Mouse (Mus musculus): ENCODE measurements at regions not wholly inside any gene's neighbourhood (a gene's known extent, or its start where the extent isn't known, plus 50 kb on each side); places are given as distances from the start of the nearest gene placed in this dataset.

- no peak for DNase-seq
Observed at GRCm38 (mm10) chr4:135036764-135037163, 83.7 kb upstream of the Runx3 start.

DNA sequence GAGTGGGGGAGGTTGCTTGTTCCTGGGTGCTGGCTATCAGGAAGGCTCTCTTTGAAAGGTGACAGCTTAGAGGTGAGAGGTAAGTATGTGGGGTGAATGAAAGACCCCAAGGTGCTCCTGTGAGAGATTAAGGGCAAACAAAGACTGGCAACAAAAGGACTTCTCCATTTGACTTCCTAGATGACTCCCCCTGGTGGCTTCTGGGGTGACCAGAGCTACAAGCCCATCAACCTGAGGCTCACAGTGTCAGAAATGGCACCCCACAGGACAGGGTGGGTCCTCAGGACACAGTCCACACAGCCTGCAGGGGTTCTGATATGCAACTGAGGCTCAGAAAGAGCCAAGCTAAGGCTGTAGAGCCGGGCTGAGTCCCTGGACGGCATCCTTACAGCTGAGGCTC is 81.2 kb upstream of the Runx3 start:
- no peak for DNase-seq

GRCm38 (mm10) chr4:135041921-135042320 is 78.5 kb upstream of the Runx3 start:
- no peak for DNase-seq

DNA sequence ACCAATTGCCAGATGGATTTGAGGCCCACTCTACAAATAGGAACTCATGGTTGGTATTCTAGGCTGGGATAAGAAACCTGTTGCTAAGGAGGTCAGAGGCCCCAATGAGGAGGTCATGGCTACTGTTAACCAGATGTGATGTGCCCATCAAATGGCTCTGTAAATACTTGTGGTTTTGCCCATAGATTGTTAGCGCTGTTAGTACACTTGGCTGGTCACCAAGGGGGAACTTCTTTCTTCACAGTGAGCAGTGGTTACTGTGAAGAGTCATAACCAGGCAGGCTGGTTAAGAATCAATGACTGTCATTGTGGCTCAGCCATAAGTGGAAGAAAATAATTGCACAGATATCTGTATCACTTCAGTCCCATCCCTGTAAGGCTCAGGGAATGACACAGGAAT is 78.0 kb upstream of the Runx3 start:
- no peak for DNase-seq

- DNase-seq: no peak
Observed at GRCm38 (mm10) chr4:135045054-135045453, 75.4 kb upstream of the Runx3 start.

- DNase-seq: no peak
Observed at GRCm38 (mm10) chr4:135046619-135047018, 73.8 kb upstream of the Runx3 start.

DNA sequence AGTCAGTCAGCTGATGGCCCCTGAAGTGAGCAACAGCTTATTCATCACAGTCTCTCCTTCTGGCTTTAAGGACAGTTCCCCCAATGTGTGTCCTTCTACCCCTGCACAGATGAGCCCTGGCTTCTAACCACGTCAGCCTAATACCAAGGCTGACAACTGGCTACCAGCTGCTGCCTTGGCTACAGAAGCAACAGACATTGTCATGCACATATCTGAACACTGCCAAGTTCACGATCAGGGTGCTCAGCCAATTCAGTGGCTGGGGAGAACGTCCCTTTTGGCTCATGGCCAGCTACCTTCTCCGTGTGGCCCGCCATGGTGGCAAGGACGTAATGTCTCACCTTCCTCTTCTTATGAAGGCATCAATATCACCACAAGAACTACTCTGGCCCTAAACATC is 73.2 kb upstream of the Runx3 start:
- no peak for DNase-seq

DNA sequence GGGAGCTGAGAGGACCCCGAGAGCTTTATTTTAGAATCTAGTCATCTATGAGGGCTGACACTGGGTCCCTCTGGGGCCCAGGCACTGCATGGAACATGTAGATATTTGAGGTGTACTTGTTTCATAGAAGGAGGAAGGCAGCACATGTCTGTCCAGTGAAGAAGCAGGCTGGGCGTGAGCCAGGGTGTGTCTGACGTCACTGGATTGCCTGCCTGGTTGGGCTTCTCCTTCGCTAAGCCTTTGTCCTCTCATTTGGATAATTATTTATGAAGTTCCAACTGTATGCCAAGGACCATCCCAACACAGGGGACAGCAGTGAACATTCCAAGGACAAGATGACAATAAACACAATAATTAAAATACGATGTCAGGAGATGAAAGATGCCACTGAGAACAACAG is 72.7 kb upstream of the Runx3 start:
- DNase-seq: peak; percentile 71

- no peak for DNase-seq
Observed at GRCm38 (mm10) chr4:135049924-135050323, 70.5 kb upstream of the Runx3 start.

DNA sequence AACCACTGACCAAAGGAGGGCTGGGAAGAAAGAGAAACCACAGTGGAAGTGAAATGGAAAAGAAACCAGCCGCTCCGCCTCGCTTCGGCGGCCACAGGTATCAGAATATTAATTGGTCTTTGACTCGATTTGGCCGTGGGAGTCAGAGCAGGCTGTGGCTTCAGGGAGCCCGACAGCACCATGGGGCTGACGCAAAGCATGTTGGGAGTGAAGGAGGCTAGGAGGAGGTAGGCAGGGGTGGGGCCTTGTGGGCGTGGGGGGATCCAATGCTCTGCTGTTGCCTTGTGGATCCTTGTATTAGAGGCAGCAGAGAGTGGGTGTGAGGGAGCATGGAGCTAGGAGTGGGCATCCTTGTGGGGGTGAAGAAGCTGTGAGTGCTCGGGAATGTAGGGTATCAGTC is 69.0 kb upstream of the Runx3 start:
- DNase-seq: no peak

DNA sequence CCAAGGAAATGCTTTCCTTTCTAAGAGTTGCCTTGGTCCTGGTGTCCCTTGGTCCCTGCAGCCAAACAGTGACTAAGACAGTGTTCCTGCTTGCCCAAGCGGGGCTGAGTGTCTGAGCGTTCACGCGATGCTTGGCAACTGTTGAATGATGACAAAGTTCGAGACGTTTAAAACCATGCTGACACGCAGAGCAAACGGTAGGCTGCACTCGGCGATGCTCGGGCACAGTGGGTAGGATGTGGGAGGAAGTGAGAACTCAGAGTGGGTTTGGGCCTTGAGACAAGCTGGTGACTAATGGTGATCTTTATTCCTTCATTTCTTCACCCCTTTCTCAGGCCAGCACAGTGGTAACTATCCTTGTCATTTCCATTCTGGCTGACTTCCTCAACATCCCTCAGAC is 66.9 kb upstream of the Runx3 start:
- no peak for DNase-seq

GRCm38 (mm10) chr4:135054353-135054752 is 66.1 kb upstream of the Runx3 start:
- no peak for DNase-seq

DNA sequence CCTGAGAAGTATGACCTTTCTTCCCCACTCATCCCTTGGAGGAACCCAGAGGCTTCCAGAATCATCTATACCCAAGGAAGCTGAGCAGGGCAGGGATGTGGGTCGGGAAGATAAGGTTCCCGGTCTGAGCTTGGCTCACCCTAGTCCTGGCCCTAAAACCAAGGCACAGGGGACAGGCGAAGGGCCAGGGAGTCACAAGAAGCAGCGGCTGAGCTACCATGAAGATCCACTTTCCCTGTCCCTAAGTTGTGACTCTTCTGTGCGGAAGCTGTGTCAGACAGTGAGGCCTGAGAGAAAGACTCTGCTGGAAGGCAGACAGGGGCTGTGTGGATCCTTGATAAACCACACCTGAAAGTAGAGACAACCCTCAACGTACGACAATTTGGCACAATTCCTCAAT is 64.1 kb upstream of the Runx3 start:
- no peak for DNase-seq

DNA sequence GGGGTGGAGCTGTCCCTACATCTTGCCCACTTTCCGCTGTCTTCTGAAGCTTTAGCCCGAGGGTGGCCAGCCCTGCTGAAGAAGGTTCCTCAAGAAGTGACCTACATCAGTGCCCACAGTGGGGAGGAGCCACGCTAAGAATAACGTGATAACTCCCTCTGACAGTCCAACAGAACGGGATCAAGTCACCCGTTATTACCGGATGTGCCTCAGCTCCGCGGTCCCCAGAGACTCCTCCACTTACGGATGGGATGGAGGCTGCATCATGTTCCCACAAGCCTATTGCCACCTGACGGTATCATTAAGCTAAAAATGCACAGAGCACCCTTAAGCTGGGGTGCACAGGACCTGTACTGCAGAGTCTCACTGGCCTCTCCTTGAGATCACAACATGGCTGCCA is 63.2 kb upstream of the Runx3 start:
- no peak for DNase-seq

GRCm38 (mm10) chr4:135058895-135059294 is 61.6 kb upstream of the Runx3 start:
- no peak for DNase-seq

- DNase-seq: no peak
Observed at GRCm38 (mm10) chr4:135061030-135061743, 59.3 kb upstream of the Runx3 start.

DNA sequence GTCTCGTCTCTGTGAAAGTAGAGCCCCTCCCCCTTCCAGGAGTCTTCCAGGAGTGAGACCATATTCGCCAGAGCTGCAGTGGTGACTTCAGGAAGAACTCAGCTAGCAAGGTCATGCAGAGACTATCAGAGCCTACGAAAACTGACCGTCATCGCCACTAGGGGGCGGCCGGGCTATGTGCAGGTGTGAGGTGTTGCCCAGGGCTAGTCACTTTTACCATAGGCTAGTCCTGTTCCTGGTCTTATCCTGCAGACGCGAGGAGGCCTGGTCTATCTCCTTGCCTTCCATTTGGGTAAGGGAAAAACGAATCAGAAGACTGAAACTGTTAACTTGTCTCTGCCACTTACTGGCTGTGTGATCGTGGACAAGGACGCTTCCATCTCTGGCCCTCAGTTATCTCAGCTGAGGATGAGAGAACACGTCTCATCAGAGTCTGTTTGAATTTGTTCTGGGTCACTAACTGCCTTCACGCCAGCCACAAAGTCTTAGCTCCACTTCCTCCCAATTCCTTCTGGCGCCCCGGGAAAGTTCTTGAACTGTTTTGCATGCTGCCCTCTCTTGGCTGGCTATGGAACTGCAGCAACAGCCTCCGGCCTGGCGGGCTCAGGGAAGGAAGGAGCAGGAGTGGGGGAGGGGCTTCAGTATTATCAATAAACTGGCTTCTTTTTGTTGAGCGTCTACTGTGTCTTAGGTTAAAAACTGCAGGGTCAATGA is 53.5 kb upstream of the Runx3 start:
- peak; percentile 85 for DNase-seq

- no peak for DNase-seq
Observed at GRCm38 (mm10) chr4:135067805-135068204, 52.6 kb upstream of the Runx3 start.

DNA sequence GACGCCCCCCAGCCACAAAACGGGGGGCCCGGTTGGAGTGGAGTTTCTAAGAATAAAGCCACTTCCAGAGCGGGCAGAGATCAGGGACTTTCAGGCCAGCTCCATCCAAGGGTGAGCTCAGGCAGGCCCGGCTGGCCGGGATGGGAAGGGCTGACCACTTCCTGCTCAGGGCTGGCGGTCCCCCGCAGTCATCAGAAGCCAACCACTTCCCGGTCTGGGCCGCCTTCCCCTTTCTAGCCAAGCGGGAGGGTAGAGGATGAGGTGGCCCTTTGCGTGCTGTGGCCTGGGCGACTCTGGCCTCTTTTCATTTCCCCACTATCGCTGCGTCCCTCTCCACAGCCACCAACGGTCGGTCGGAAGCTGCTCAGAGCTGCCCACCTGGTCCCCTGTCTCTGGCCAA is 50.6 kb upstream of the Runx3 start:
- DNase-seq: peak; percentile 30
